Mouse (Mus musculus) kidney, postnatal 0 days (tissue): ENCODE data around the gene Olfr1378. TPM values are rescaled to one million over a fixed set of nuclear protein-coding genes. Genes with fewer than 3 reads are reported as not detected.

Source experiments
- ATAC-seq: fragments of 200-750 bp; cut with Nextera tagmentation; replicated peaks from 2 replicates; pipeline ENCODE4 v1.8.0; 2017; ENCODE audit warnings: low read depth, moderate number of reproducible peaks, moderate TSS enrichment, moderate library complexity; ENCODE audit not compliant: low FRiP score
- DNase-seq: peaks from one replicate; pipeline ENCODE4 v3.0.0-alpha.2; 2016; ENCODE audit warnings: low spot score
- H3K27ac ChIP-seq: fragments of 300-500 bp; sonication (generic); 2 replicates; pipeline ENCODE4 v1.5.1; 2014; ENCODE audit warnings: mild to moderate bottlenecking
- H3K27me3 ChIP-seq: fragments of 300-500 bp; sonication (generic); 2 replicates; pipeline ENCODE4 v1.6.1; 2014; ENCODE audit warnings: low read length, mixed read lengths; ENCODE audit not compliant: insufficient read depth
- H3K36me3 ChIP-seq: fragments of 300-500 bp; sonication (generic); 2 replicates; pipeline ENCODE4 v1.6.1; 2014; ENCODE audit warnings: low read length, mixed read lengths; ENCODE audit not compliant: insufficient read depth
- H3K4me1 ChIP-seq: fragments of 300-500 bp; sonication (generic); replicated peaks from 2 replicates; pipeline ENCODE4 v1.6.1; 2014; ENCODE audit warnings: antibody characterized with exemption, low read length, mixed read lengths; ENCODE audit not compliant: insufficient read depth
- H3K4me2 ChIP-seq: fragments of 300-500 bp; sonication (generic); 2 replicates; pipeline ENCODE4 v1.6.1; 2014; ENCODE audit warnings: mild to moderate bottlenecking, low read length, moderate library complexity, mixed read lengths
- H3K4me3 ChIP-seq: fragments of 300-500 bp; sonication (generic); replicated peaks from 2 replicates; pipeline ENCODE4 v1.5.1; 2014; ENCODE audit warnings: low read depth, low read length
- H3K9ac ChIP-seq: fragments of 300-500 bp; sonication (generic); 2 replicates; pipeline ENCODE4 v1.6.1; 2014; ENCODE audit warnings: low read depth, low read length
- H3K9me3 ChIP-seq: fragments of 300-500 bp; sonication (generic); replicated peaks from 2 replicates; pipeline ENCODE4 v1.6.1; 2016; ENCODE audit warnings: low read length, inconsistent platforms, mixed read lengths
- CTCF ChIP-seq: IDR thresholded peaks from 2 replicates; pipeline ENCODE4 v1.5.1; 2016; ENCODE audit warnings: antibody characterized with exemption, low read depth, mild to moderate bottlenecking, moderate library complexity
- WGBS: fragments of 180-500 bp; shearing (Covaris S2); extraction: QIAGEN DNeasy Blood & Tissue Kit; methylation state at CpG from one replicate; pipeline ENCODE4 v1.1.7; 2014; 5-methylcytosine and 5-hydroxymethylcytosine counted together
- polyA plus RNA-seq: library from polyadenylated mRNA; unstranded; fragments of >200 nt; fragmentation: Nextera tagmentation; extraction: Ambion mirVana; gene quantifications from 2 replicates; pipeline ENCODE4 v1.2.1, GENCODE M21; 2015

The Olfr1378 gene
- polyA plus RNA-seq, 1 experiment from 2014 or later: not detected

DNA sequence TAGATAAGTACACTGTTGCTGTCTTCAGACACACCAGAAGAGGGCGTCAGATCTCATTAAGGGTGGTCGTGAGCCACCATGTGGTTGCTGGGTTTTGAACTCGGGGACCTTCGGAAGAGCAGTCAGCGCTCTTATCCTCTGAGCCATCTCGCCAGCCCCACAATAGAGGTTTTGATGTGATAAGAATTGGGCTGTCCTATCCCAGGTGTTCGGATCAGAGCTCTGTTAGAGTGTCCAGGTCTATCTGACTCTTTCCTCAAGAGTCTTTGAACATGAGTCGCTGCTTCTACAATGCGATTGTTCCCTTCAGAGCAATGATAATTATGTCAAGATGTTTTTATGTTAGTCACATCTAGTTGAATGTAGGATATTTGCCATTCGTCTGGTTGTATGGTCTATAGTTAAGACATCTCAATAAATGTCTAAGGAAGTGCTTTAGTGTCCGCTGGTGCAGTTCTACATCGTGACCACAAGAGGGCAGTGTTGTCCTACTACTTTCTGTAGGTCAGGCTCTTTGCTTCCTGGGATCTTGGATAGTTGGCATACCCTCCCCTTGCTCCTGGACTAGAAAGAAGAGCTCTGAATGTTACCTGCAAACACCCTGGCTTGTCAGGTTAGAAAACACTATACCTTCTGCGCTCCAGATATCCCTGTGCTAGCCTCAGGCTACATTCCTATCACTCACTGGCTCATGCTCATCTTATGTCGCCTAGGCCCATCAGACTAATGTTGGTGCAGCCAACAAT, 26.5 kb upstream of the Olfr1378 start:
- Histone ChIP-seq H3K27me3 (no peaks in the 10 kb centered on the region), H3K27ac (no peak overlapping the region), H3K4me2 (no peak overlapping the region), H3K36me3 (no peaks in the 10 kb centered on the region), H3K4me3 (no peak overlapping the region), H3K4me1 (no peaks in the 10 kb centered on the region), H3K9ac (no peak overlapping the region), H3K9me3 (no peaks in the 10 kb centered on the region)
- peak; percentile 93 for DNase-seq
- peak; percentile 99 for TF ChIP-seq CTCF
- peak; percentile 59; the same call in 1 of the 2 replicates for ATAC-seq
- WGBS: 32% methylated on average over 14 of the region's 14 CpGs

DNA sequence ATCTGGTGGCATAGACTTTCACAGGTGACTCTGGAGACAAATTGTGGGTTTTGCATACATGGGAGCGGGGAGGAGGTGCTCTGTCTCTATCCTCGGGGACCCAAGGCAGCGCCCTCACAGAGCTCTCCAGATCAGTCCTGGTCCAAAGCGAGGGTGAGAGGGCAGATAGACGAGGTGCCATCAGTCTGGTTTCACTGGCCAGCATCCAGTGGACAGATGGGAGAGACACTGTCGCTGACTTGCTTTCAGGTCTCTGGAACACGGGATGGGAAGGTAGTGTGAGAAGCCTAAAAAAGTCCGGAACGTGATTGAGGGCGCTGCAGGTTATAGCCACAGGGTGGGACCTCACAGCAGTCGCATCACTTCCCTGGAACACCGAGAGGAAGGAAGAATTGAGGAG, 23.9 kb upstream of the Olfr1378 start:
- WGBS: 45% methylated on average over 12 of the region's 12 CpGs
- Histone ChIP-seq H3K4me3 (no peak overlapping the region), H3K9ac (no peak overlapping the region), H3K4me2 (no peak overlapping the region), H3K27ac (no peak overlapping the region), H3K9me3 (no peaks in the 10 kb centered on the region), H3K27me3 (no peaks in the 10 kb centered on the region), H3K36me3 (no peaks in the 10 kb centered on the region), H3K4me1 (no peaks in the 10 kb centered on the region)
- no peak for ATAC-seq
- no peak for TF ChIP-seq CTCF
- no peak for DNase-seq

DNA sequence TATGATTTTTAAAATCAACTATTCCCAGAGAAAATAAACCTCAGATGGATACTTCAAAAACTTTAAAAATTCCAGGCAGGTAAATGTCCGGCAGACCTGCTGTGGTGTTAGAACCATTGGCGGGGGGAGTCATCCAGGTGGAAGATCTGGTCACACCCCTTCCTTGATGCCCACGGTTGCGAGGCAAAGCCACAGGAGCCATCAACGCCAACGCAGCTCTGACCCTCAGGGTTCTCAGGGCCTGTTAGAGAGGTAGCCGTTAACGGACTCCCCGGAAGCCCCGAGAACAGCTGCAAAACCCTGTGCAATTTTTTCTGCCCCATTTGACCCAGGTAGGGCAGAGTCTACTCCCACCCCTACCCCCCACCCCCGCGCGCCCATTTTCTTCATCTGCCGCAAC, 22.8 kb upstream of the Olfr1378 start, which contains the start of gene 4933414I15Rik:
Gene 4933414I15Rik (minus strand): TSS at position 260 of the 400 bp plus-strand sequence.
- WGBS: 76% methylated on average over 14 of the region's 14 CpGs
- H3K4me3 ChIP-seq: no peak within 1 kb of the TSS
- H3K27me3 ChIP-seq: no peaks in the 10 kb centered on the region
- no peaks in the 10 kb centered on the region for H3K4me1 ChIP-seq
- no peak within 1 kb of the TSS for H3K27ac ChIP-seq
- no peak for ATAC-seq
- no peak within 1 kb of the TSS for H3K4me2 ChIP-seq
- H3K36me3 ChIP-seq: no peaks in the 10 kb centered on the region
- DNase-seq: no peak
- H3K9ac ChIP-seq: no peak within 1 kb of the TSS
- TF ChIP-seq CTCF: no peak
- H3K9me3 ChIP-seq: no peaks in the 10 kb centered on the region

DNA sequence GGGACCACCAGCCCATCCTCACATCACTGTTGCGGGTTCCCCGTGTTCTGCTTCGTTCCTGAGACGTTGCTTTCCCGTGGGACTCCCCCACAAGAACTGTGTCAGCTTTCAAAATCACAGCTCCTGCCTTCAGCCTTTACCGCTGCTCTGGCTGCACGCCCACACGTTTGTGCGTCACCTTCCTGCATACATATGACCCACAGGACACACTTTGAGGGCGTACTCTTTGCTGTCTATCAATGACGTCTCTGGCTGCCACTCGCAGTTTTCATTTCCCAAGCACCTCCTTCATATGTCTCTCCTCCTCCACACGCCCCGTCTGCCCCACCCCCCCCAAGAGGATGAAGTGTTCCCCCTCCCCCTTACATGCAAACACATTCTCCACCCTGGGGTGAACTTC, 14.0 kb upstream of the Olfr1378 start:
- H3K27me3 ChIP-seq: no peaks in the 10 kb centered on the region
- no peak overlapping the region for H3K27ac ChIP-seq
- no peak overlapping the region for H3K9ac ChIP-seq
- no peaks in the 10 kb centered on the region for H3K4me1 ChIP-seq
- 19% methylated on average over 14 of the region's 14 CpGs for whole genome bisulfite sequencing
- H3K9me3 ChIP-seq: no peaks in the 10 kb centered on the region
- no peak overlapping the region for H3K4me3 ChIP-seq
- no peaks in the 10 kb centered on the region for H3K36me3 ChIP-seq
- no peak; the same call in 1 of the 2 replicates for ATAC-seq
- H3K4me2 ChIP-seq: peak overlapping the region; percentile 25; the same call in 1 of the 2 replicates
- TF ChIP-seq CTCF: no peak
- peak; percentile 64 for DNase-seq

DNA sequence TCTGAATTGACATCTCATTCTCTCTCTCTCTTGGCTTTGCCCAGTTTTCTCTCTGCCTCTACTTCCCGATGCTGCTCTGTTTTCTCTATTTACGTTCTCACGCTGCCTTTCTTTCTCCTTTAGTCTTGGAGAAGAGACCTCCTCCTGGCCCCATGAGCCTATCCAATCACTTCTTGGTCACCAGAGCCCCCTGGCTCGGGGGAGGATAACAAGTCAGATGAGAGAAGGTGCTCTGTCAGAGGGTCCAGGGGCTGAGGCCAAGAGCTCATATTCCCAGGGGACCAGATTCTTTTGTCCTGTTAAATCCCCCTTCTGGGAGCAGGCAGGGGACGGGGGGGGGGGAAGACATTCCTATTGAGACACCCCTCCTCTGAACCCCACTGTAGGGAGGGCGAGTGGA, 12.7 kb upstream of the Olfr1378 start, which contains the start of gene Prop1:
Gene Prop1 (minus strand): TSS at position 101 of the 400 bp plus-strand sequence.
- H3K9ac ChIP-seq: no peak within 1 kb of the TSS
- H3K27me3 ChIP-seq: no peaks in the 10 kb centered on the region
- no peaks in the 10 kb centered on the region for H3K9me3 ChIP-seq
- 0 out of 2 replicates have a peak within 1 kb of the TSS, but pooled peaks have one; percentile 25 for H3K4me2 ChIP-seq
- no peak for TF ChIP-seq CTCF
- H3K36me3 ChIP-seq: no peaks in the 10 kb centered on the region
- H3K4me1 ChIP-seq: no peaks in the 10 kb centered on the region
- ATAC-seq: no peak
- WGBS: 69% methylated on average over 6 of the region's 6 CpGs
- DNase-seq: no peak
- no peak within 1 kb of the TSS for H3K27ac ChIP-seq
- H3K4me3 ChIP-seq: no peak within 1 kb of the TSS

DNA sequence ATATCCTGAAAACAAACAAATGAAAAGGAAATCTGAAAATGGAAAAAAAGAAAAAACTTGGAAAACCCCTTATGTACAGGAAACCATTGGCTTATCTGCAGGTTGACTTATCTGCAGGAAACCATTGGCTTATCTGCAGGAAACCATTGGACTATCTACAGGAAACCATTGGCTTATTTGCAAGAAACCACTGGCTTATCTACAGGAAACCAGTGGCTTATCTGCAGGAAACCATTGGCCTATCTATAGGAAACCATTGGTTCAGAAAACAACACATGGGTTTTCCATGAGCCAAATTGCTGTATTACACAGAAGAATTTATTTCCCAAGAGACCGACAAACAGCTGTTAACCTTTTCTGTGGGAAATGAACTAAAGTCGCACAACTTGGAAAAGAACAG, 1.4 kb upstream of the Olfr1378 start:
- no peak overlapping the region for H3K4me2 ChIP-seq
- H3K4me3 ChIP-seq: no peak overlapping the region
- H3K9me3 ChIP-seq: no peaks in the 10 kb centered on the region
- ATAC-seq (no peak), DNase-seq (peak; percentile 42)
- no peak overlapping the region for H3K9ac ChIP-seq
- no peak overlapping the region for H3K27ac ChIP-seq
- no peak for TF ChIP-seq CTCF
- H3K27me3 ChIP-seq: no peaks in the 10 kb centered on the region
- no peaks in the 10 kb centered on the region for H3K4me1 ChIP-seq
- H3K36me3 ChIP-seq: no peaks in the 10 kb centered on the region
- 65% methylated on average over 2 of the region's 2 CpGs for WGBS
